ENCODE assay signal across 9 mouse cellular contexts in genomic region chr7:127519284-127519683, GRCm38 (mm10). TPM values are rescaled to one million over a fixed set of nuclear protein-coding genes. Genes with fewer than 3 reads are reported as not detected.
DNase-seq lines count a peak whose midpoint lies in the region; ATAC-seq and TF ChIP-seq lines count a peak whose summit lies in the region.
"Had no signal": no experiment of that assay in that cellular context is flagged by ENCODE, and none has a peak within 500 bp of the region (broad histone marks: within the 10 kb centered on the region; RNA-seq: fewer than 3 reads in every experiment).

TSS of gene Gm42715 (plus strand) at chr7:127519584.

- H3K4me3 ChIP-seq in heart, embryonic 11.5 days (ENCODE audit: low read depth, low read length) = no peak within 1 kb of the TSS
- no peak within 1 kb of the TSS for H3K4me3 ChIP-seq in thymus, adult 2 months (ENCODE audit: control insufficient read depth, insufficient read depth, low read length)
- H3K4me3 ChIP-seq in hindbrain, embryonic 16.5 days (ENCODE audit: low read length) = no peak within 1 kb of the TSS
- H3K4me3 ChIP-seq in stomach, embryonic 15.5 days (replicated peaks) = no peak within 1 kb of the TSS

- H3K36me3 ChIP-seq in heart, embryonic 11.5 days (ENCODE audit: control insufficient read depth, insufficient read depth, low read length) = peaks cover 47% of the 10 kb centered on the region
- peaks cover 80% of the 10 kb centered on the region for H3K36me3 ChIP-seq in thymus, adult 2 months (ENCODE audit: control insufficient read depth, insufficient read depth, low read length)
- H3K36me3 ChIP-seq in hindbrain, embryonic 16.5 days (ENCODE audit: control insufficient read depth, insufficient read depth, low read length) = peaks cover 45% of the 10 kb centered on the region
- H3K36me3 ChIP-seq in stomach, embryonic 15.5 days = peaks cover 54% of the 10 kb centered on the region

- no peaks in the 10 kb centered on the region for H3K4me1 ChIP-seq in heart, embryonic 11.5 days (ENCODE audit: control insufficient read depth, insufficient read depth, low read length)
- H3K4me1 ChIP-seq in thymus, adult 2 months (replicated peaks; ENCODE audit: control insufficient read depth, insufficient read depth, low read length) = no peaks in the 10 kb centered on the region
- H3K4me1 ChIP-seq in hindbrain, embryonic 16.5 days (ENCODE audit: control insufficient read depth, insufficient read depth, low read depth, low read length) = no peaks in the 10 kb centered on the region
- no peaks in the 10 kb centered on the region for H3K4me1 ChIP-seq in stomach, embryonic 15.5 days

- no peak within 1 kb of the TSS for H3K9ac ChIP-seq in heart, embryonic 11.5 days (ENCODE audit: low read depth, low read length)
- no peak within 1 kb of the TSS for H3K9ac ChIP-seq in hindbrain, embryonic 16.5 days (ENCODE audit: low read depth, low read length)
- H3K9ac ChIP-seq in stomach, embryonic 15.5 days = no peak within 1 kb of the TSS

- no peak within 1 kb of the TSS for H3K27ac ChIP-seq in heart, embryonic 11.5 days (ENCODE audit: low read depth, low read length)
- H3K27ac ChIP-seq in thymus, adult 2 months (ENCODE audit: control insufficient read depth, insufficient read depth, low read length) = no peak within 1 kb of the TSS
- H3K27ac ChIP-seq in hindbrain, embryonic 16.5 days (ENCODE audit: low read depth, low read length) = no peak within 1 kb of the TSS
- no peak within 1 kb of the TSS for H3K27ac ChIP-seq in stomach, embryonic 15.5 days

- no peak for TF ChIP-seq CTCF in thymus, adult 2 months (IDR thresholded peaks at IDR 0.05; ENCODE audit: borderline replicate concordance, control insufficient read depth, extremely low read depth, insufficient read depth, low read length, poor library complexity)

- no peak within 1 kb of the TSS for H3K4me2 ChIP-seq in heart, embryonic 11.5 days
- H3K4me2 ChIP-seq in hindbrain, embryonic 16.5 days (ENCODE audit: low read length) = no peak within 1 kb of the TSS
- no peak within 1 kb of the TSS for H3K4me2 ChIP-seq in stomach, embryonic 15.5 days

- no peaks in the 10 kb centered on the region for H3K9me3 ChIP-seq in heart, embryonic 11.5 days (replicated peaks; ENCODE audit: control insufficient read depth, low read length)
- H3K9me3 ChIP-seq in hindbrain, embryonic 16.5 days (ENCODE audit: control insufficient read depth, low read length) = no peaks in the 10 kb centered on the region
- H3K9me3 ChIP-seq in stomach, embryonic 15.5 days = no peaks in the 10 kb centered on the region

- TF ChIP-seq POLR2A in thymus, adult 2 months (IDR thresholded peaks at IDR 0.05; ENCODE audit: control insufficient read depth, extremely low read depth, insufficient read depth, low read length, poor library complexity) = no peak

- no peaks in the 10 kb centered on the region for H3K27me3 ChIP-seq in heart, embryonic 11.5 days (ENCODE audit: control insufficient read depth, insufficient read depth, low read length)
- H3K27me3 ChIP-seq in thymus, adult 2 months (ENCODE audit: control insufficient read depth, insufficient read depth, low read length) = no peaks in the 10 kb centered on the region
- no peaks in the 10 kb centered on the region for H3K27me3 ChIP-seq in hindbrain, embryonic 16.5 days (replicated peaks; ENCODE audit: control insufficient read depth, insufficient read depth, low read length)
- H3K27me3 ChIP-seq in stomach, embryonic 15.5 days (replicated peaks) = no peaks in the 10 kb centered on the region

- no peak for DNase-seq in heart, adult 18-20 months
- no peak for DNase-seq in thymus, adult 2 months
- no peak for DNase-seq in thymus, postnatal 25 days
- no peak for DNase-seq in layer of hippocampus, adult 11-12 months (ENCODE audit: low spot score)
- no peak for DNase-seq in lung, postnatal 10 days
- DNase-seq: embryo, embryonic 11 days had no signal

- no peak for ATAC-seq in heart, embryonic 11.5 days (replicated peaks; ENCODE audit: insufficient number of reproducible peaks, low FRiP score, low TSS enrichment)
- no peak for ATAC-seq in hindbrain, embryonic 16.5 days
- ATAC-seq in stomach, embryonic 15.5 days (ENCODE audit: insufficient read depth, low FRiP score, low read depth) = no peak

- 93% methylated on average over 3 of the region's 3 CpGs for WGBS in heart, embryonic 11.5 days (ENCODE audit: insufficient replicate concordance)
- 98% methylated on average over 3 of the region's 3 CpGs for WGBS in thymus, adult 2 months
- WGBS in hindbrain, embryonic 16.5 days = 96% methylated on average over 3 of the region's 3 CpGs
- WGBS in stomach, embryonic 15.5 days = 87% methylated on average over 3 of the region's 3 CpGs

RNA-seq across cellular contexts. Expression of gene Gm42715, which starts in this region (rescaled TPM):
- 9.8 and 12.6 TPM in 2 replicates for polyA plus RNA-seq in heart, embryonic 11.5 days (2014; fragmentation: Nextera tagmentation; extraction: Ambion mirVana)
- total RNA-seq in heart, adult 18-20 months (2021) = 10 to 100 TPM in 1 of 2 experiments, 1 to 10 TPM in 1; 9.7 to 11.4 TPM
- polyA plus RNA-seq in thymus, adult 2 months (2012; rRNA removed) = 10.4 and 14.1 TPM in 2 replicates
- polyA plus RNA-seq in hindbrain, embryonic 16.5 days (2015; fragmentation: Nextera tagmentation; extraction: Ambion mirVana) = 13.2 and 13.7 TPM in 2 replicates
- polyA plus RNA-seq in stomach, embryonic 15.5 days (2015; fragmentation: Nextera tagmentation; extraction: Ambion mirVana) = 13.4 and 14.8 TPM in 2 replicates
